Mouse (Mus musculus) C2C12 (cell line): ENCODE data around the gene Chd9.

Experiments used
- CEBPB ChIP-seq: IDR thresholded peaks from one replicate; pipeline ENCODE4 v1.6.1; 2011; ENCODE audit warnings: low read depth, mild to moderate bottlenecking, control low read depth, moderate library complexity
- CTCF ChIP-seq: IDR thresholded peaks from one replicate; pipeline ENCODE4 v1.5.1; 2011; ENCODE audit not compliant: control insufficient read depth, insufficient read depth, insufficient read length

DNA sequence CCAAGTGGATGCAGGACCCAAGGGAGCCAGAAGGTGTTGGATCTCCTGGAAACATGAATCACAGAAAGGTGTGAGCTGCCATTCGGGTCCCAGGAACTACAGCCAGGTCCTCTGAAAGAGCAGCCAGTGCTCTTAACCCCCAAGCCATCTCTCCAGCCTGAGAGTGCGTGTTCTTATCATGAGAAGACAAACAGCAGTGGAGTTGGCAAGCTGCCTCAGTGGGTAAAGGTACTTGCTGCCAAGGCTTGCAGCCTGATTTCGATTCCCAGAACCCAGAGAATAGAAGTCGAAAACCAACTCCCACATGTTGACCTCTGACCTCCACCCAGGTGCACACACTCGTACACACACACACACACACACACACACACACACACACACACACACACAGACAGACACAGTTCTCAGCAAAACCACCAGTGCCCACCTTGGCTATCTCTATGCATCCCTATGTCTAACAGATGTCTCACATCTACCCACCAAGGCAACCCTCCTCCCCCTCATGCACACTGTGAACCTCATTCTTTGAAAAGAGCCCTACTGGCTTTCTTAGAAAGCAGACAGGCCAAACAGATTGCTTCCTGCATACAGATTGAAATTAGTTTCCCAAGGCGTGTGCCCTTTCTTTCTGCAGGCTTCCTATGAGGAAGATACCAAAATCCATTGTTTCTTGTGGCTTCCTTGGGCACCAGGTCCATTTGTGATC is 43.4 kb downstream of the Chd9 start:
- TF ChIP-seq CTCF (no peak), CEBPB (no peak)
